ENCODE assay signal across 13 mouse cellular contexts in the genomic region with DNA sequence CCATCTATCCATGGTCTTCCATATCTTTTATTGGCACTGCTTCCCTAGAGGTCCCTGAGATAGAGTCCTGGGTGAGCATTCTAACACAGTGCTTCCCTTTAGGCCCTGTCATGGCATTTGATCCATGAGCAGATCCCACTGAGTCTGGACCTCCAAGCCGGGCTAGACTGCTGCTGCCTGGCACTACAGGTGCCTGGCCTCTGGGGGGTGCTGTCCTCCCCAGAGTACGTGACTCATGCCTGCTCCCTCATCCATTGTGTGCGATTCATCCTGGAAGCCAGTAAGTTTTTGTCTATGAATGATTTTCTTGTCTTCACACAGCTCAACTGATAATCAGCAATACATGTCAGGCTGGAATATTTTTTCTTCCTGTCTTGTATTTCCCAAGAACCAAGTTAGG. TPM values are rescaled to one million over a fixed set of nuclear protein-coding genes. Genes with fewer than 3 reads are reported as not detected.
A peak's percentile ranks its signal among the peaks of the same experiment; 100 is the strongest.
DNase-seq lines count a peak whose midpoint lies in the region; ATAC-seq and TF ChIP-seq lines count a peak whose summit lies in the region.
"Had no signal": no experiment of that assay in that cellular context is flagged by ENCODE, and none has a peak within 500 bp of the region (broad histone marks: within the 10 kb centered on the region; RNA-seq: fewer than 3 reads in every experiment).

No protein-coding gene starts in this region.

- H3K4me3 ChIP-seq in hindbrain, embryonic 11.5 days (ENCODE audit: low read depth, low read length): no peak overlapping the region
- no peak overlapping the region for H3K4me3 ChIP-seq in hindbrain, embryonic 12.5 days
- H3K4me3 ChIP-seq in testis, adult 2 months (ENCODE audit: control insufficient read depth, low read depth, low read length): no peak overlapping the region
- H3K4me3 ChIP-seq: megakaryocyte, embryonic 14.5 days had no signal

- H3K4me1 ChIP-seq in hindbrain, embryonic 11.5 days (replicated peaks; ENCODE audit: control insufficient read depth, insufficient read depth, low read length): no peaks in the 10 kb centered on the region
- no peaks in the 10 kb centered on the region for H3K4me1 ChIP-seq in hindbrain, embryonic 12.5 days
- H3K4me1 ChIP-seq in testis, adult 2 months (ENCODE audit: control insufficient read depth, insufficient read depth, low read length): no peaks in the 10 kb centered on the region

- no peak for TF ChIP-seq POLR2A in testis, adult 2 months (IDR thresholded peaks at IDR 0.05; ENCODE audit: control insufficient read depth, low read depth, low read length)

- H3K27ac ChIP-seq in hindbrain, embryonic 11.5 days (ENCODE audit: low read depth, low read length): no peak overlapping the region
- no peak overlapping the region for H3K27ac ChIP-seq in hindbrain, embryonic 12.5 days
- no peak overlapping the region for H3K27ac ChIP-seq in testis, adult 2 months (ENCODE audit: control insufficient read depth, insufficient read depth, low read depth, low read length)

- H3K9me3 ChIP-seq in hindbrain, embryonic 11.5 days (ENCODE audit: control insufficient read depth, low read length): no peaks in the 10 kb centered on the region
- H3K9me3 ChIP-seq in hindbrain, embryonic 12.5 days (replicated peaks): no peaks in the 10 kb centered on the region
- H3K9me3 ChIP-seq: megakaryocyte, embryonic 14.5 days had no signal

- H3K36me3 ChIP-seq in hindbrain, embryonic 11.5 days (ENCODE audit: control insufficient read depth, insufficient read depth, low read length): peaks cover 10% of the 10 kb centered on the region
- H3K36me3 ChIP-seq in hindbrain, embryonic 12.5 days: peaks cover 73% of the 10 kb centered on the region
- peaks cover 1% of the 10 kb centered on the region for H3K36me3 ChIP-seq in testis, adult 2 months (ENCODE audit: control insufficient read depth, insufficient read depth, low read length)

- no peak overlapping the region for H3K9ac ChIP-seq in hindbrain, embryonic 11.5 days (ENCODE audit: low read depth, low read length)
- no peak overlapping the region for H3K9ac ChIP-seq in hindbrain, embryonic 12.5 days
- H3K9ac ChIP-seq: forebrain, postnatal 0 days had no signal

- peak; percentile 14 for DNase-seq in CD4-positive, CD25-positive, alpha-beta regulatory T cell, adult 2 months (ENCODE audit: low read depth, low spot score)
- peak; percentile 11 for DNase-seq in hindbrain, embryonic 11.5 days (ENCODE audit: low spot score)
- DNase-seq in testis, postnatal 14 days (ENCODE audit: low spot score): no peak
- DNase-seq in urinary bladder, adult 18-20 months (ENCODE audit: low spot score in 2 of 2): no peak
- DNase-seq: cerebellum, postnatal 14 days; forebrain, postnatal 0 days; kidney, adult 8-10 months; layer of hippocampus, adult 9-11 months had no signal

- H3K4me2 ChIP-seq in hindbrain, embryonic 11.5 days (replicated peaks; ENCODE audit: low read depth, low read length): no peak overlapping the region
- no peak overlapping the region for H3K4me2 ChIP-seq in hindbrain, embryonic 12.5 days (replicated peaks)

- H3K27me3 ChIP-seq in hindbrain, embryonic 11.5 days (ENCODE audit: control insufficient read depth, insufficient read depth, low read length): no peaks in the 10 kb centered on the region
- no peaks in the 10 kb centered on the region for H3K27me3 ChIP-seq in hindbrain, embryonic 12.5 days
- no peaks in the 10 kb centered on the region for H3K27me3 ChIP-seq in testis, adult 2 months (ENCODE audit: control insufficient read depth, insufficient read depth, low read length)
- H3K27me3 ChIP-seq: megakaryocyte, embryonic 14.5 days had no signal

- TF ChIP-seq CTCF in testis, adult 2 months (IDR thresholded peaks at IDR 0.05; ENCODE audit: control insufficient read depth, insufficient read depth, insufficient replicate concordance, low read depth, low read length): peak; percentile 55; the same call in 1 of the 2 replicates

- no peak for ATAC-seq in CD4-positive, CD25-positive, alpha-beta regulatory T cell, adult 4 months
- ATAC-seq in hindbrain, embryonic 11.5 days (ENCODE audit: low FRiP score): no peak
- no peak for ATAC-seq in hindbrain, embryonic 12.5 days (ENCODE audit: low FRiP score)
- 0 out of 2 replicates have a peak, but pooled peaks have one; percentile 23 for ATAC-seq in megakaryocyte progenitor cell, adult 5-6 weeks (replicated peaks; ENCODE audit: poor library complexity)
- ATAC-seq: forebrain, postnatal 0 days had no signal

- WGBS in hindbrain, embryonic 11.5 days: 83% methylated on average over 3 of the region's 3 CpGs
- 84% methylated on average over 3 of the region's 3 CpGs for WGBS in hindbrain, embryonic 12.5 days

RNA-seq across cellular contexts. Expression of a gene that starts 22.6 kb away (rescaled TPM):
- polyA plus RNA-seq in CD4-positive, CD25-positive, alpha-beta regulatory T cell, adult 4 months (2017; shearing (Covaris generic)): 1 to 10 TPM; 1.6 to 2.0 TPM
- polyA plus RNA-seq in hindbrain, embryonic 11.5 days (2014; fragmentation: Nextera tagmentation; extraction: Ambion mirVana): 1.7 and 2.7 TPM in 2 replicates
- 1.6 TPM in 2 replicates for polyA plus RNA-seq in hindbrain, embryonic 12.5 days (2016; fragmentation: Nextera tagmentation; extraction: Ambion mirVana)
- polyA plus RNA-seq in testis, adult 2 months (2012; rRNA removed): 4.0 and 4.1 TPM in 2 replicates
- 0.44 and 0.95 TPM in 2 replicates for total RNA-seq in megakaryocyte progenitor cell, adult 5-6 weeks (2015)
- 0.08 and 0.30 TPM in 2 replicates for total RNA-seq in megakaryocyte progenitor cell, adult 5-6 weeks (2017)

Comparison
In these comparisons a context has a peak if more than half of its experiments do, and no peak if none do; other contexts are left out.
1. DNase-seq: peak in CD4-positive, CD25-positive, alpha-beta regulatory T cell, adult 2 months (single experiment) and hindbrain, embryonic 11.5 days (single experiment); none in testis, postnatal 14 days (single experiment) and urinary bladder, adult 18-20 months (0 of 2).